Mouse (Mus musculus) heart, postnatal 10 days (tissue): ENCODE results near the gene Ppl. TPM values are rescaled to one million over a fixed set of nuclear protein-coding genes. Genes with fewer than 3 reads are reported as not detected.

Experiments used
- DNase-seq, 2 experiments: peaks; one replicate each; pipeline ENCODE4 v3.0.0; 2021
- intact Hi-C: fragments of 180-260 bp; cut with DNase I; formaldehyde crosslinking; loops from one replicate; pipeline ENCODE4 v1.15.1; 2025
- total RNA-seq, 2 experiments: library from RNA; stranded (reverse); gene quantifications; 2 replicates each; pipeline ENCODE4 v1.2.3; 2021

The Ppl gene
- 1 to 10 TPM; 3.2 to 3.6 TPM for total RNA-seq

DNA sequence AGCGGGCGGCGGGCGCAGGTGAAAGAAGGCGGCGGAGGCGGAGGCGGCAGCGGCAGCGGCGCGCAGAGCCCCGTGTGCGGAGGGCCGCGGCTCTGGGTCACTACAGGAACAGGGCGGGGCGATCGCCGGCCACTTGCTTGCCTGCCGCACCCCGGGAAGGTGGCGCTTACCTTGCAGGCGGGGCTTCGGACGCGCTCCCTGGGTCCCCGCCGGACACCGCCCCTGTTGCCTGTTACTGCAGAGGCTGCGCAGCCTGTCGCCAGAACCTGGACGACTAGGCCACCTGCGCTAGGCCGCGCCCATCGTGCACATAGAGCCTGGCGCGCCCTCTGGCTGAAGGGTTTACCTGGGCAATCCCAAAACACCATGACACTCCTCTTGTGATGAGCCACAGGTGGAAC, at the start of gene Ppl:
TSS of gene Ppl (minus strand) at position 21 of the 401 bp plus-strand sequence.
- peak; percentile 41 to 43 for DNase-seq
- intact Hi-C loops, result no loop called here

DNA sequence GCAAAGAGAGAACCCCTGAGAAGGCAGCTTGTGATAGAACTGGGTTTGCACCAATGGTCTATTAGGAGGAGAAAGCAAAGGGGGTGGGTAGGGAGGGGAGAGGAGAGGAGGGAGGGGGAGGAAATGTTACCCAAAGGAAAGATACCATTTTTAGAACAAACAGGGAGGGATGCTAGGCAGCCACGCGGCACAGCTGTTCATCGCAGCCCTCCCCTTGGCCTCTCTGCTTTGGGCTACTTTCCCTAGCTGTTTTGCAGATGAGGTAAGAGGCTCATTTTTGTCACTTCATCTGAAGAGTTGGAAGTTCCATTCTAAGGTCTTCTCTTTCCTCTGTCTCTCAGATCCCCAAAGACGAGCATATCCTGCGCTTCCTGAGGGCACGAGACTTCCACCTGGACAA, 40.4 kb upstream of the Ppl start:
- intact Hi-C loops, result no loop called here

DNA sequence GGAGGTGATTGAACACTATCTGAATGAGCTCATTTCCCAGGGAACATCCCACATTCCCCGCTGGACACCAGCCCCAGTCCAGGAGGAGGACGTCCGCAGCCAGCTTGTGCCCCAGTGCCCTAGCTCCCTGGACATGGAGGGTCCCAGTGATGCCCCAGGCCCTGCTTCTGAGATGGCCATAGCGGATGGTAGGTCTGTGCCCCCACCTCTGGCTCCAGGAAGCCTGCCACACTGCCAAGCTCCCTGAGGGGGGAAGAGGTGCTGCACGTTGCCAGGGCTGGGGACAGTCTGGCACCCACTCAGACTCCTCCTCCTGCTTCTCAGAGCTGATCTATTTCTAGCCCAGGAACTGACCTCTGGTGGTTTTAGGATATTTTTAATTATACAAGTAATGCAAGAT, 36.6 kb upstream of the Ppl start:
- DNase-seq, result peak; percentile 75 to 79
- intact Hi-C loops, result no loop called here

More for the DNA sequence above, 40.4 kb upstream of the Ppl start:
- DNase-seq, result peak in 1 of 2 experiments; percentile 29

- no peak for DNase-seq
- intact Hi-C loops, result no loop called here
Measured at GRCm38 (mm10) chr16:5168038-5168437, 35.8 kb upstream of the Ppl start.

DNA sequence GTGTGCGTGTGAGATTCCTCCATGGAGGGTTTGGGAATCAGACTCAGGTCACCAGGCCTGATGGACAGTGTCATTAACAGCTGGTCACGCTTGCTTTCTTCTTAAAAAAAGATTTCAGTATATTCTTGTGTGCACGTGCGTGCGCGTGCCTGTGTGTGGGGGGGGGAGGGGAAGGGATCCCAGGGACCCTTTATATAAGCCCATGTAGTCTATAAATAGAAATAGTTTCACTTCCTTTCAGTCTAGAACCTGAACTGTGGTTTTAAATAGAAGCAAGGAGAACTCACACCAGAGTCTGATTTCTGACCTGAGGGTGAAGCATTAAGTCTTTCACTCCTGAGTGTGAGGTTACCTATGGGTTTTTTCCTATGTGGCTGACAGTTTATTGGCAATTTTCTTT, 32.1 kb upstream of the Ppl start:
- DNase-seq, result no peak
- intact Hi-C loops, result no loop called here

DNA sequence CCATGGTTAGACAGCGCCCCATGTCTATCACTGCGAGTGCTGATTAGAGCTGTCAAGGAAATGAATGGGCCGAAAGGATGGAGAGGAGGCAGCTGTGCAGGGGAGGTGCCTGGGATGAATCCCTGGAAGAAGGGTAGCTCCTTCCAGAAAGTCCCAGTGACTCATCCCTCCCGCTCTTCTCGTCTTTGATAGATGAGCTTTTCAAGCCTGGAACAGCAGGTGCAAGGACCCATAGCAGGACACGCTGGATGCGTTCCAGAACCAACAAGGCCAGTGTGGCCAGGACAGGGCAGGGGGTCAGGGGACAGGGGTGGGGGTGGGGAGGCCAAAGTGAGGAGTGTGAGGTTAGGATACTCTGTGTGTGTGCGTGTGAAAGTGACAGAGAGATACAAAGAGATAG, 27.0 kb upstream of the Ppl start:
- intact Hi-C loops, result no loop called here
- peak in 1 of 2 experiments; percentile 17 for DNase-seq

GRCm38 (mm10) chr16:5157113-5157512, 24.9 kb upstream of the Ppl start:
- DNase-seq, result no peak
- intact Hi-C loops, result no loop called here

DNA sequence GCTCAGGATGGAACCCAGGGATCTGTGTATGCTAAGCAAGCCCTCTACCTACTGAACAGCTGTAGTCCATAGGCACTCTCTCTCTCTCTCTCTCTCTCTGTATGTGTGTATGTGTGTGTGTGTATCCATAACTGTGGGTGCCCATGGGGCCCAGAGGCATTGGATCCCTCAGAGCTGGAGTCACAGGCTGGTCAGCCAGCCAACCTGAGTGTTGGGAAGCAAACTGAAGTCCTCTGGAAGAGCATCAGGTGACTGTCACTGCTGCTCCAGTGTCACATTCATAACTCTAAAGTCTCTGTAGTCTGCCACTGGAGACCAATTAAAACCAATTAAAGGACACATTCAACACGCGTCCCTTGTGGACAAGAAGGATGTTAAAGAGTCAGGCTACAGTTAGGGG, 24.3 kb upstream of the Ppl start:
- DNase-seq, result no peak
- intact Hi-C loops, result no loop called here

- no peak for DNase-seq
Measured at GRCm38 (mm10) chr16:5155014-5155413, 22.8 kb upstream of the Ppl start.

GRCm38 (mm10) chr16:5153299-5154026, 21.2 kb upstream of the Ppl start:
- intact Hi-C loops, result no loop called here
- DNase-seq, result no peak

More at GRCm38 (mm10) chr16:5155014-5155413, 22.8 kb upstream of the Ppl start:
- intact Hi-C loops, result no loop called here

- no peak for DNase-seq
- intact Hi-C loops, result no loop called here
Measured at GRCm38 (mm10) chr16:5150544-5150943, 18.3 kb upstream of the Ppl start.

- DNase-seq, result no peak
- intact Hi-C loops, result loop anchor here (2.0 kb wide), 1 partner anchor 48 kb away; no protein-coding TSS in a partner anchor
Measured at GRCm38 (mm10) chr16:5147037-5147385, 14.8 kb upstream of the Ppl start, which contains the start of gene Sec14l5. TSS of gene Sec14l5 (plus strand) at chr16:5147109.

GRCm38 (mm10) chr16:5146367-5147036, 14.3 kb upstream of the Ppl start:
- peak; percentile 72 for DNase-seq
- intact Hi-C loops, result loop anchor here (2.0 kb wide), 1 partner anchor 48 kb away; no protein-coding TSS in a partner anchor

- intact Hi-C loops, result loop anchor here (1.0 kb wide), 1 partner anchor 165 kb away; no protein-coding TSS in a partner anchor
Measured at GRCm38 (mm10) chr16:5145570-5145969, 13.3 kb upstream of the Ppl start.

DNA sequence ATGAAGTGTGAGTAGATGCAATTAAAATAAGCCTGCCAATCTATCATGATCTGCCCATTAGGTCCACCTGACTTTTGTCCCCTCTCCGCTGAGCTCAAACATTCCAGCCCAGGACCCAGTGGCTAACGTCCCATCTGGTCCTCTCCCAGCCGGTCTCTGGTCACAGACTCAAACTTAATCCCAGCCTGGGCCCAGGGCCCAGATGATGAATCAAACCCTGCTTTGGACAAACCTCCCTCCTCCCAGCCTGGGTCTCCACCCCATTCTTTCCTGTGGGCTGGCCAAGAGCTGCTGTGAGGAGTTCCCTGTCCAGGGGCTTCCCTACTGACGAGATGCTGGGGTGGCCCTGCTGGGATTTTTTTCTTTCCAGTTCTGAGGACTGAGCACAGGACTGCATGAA, 7.5 kb upstream of the Ppl start:
- peak; percentile 77 to 78 for DNase-seq
- intact Hi-C loops, result loop anchor here (5.0 kb wide), 2 partner anchors 82 to 272 kb away; no protein-coding TSS in a partner anchor

More at GRCm38 (mm10) chr16:5145570-5145969, 13.3 kb upstream of the Ppl start:
- DNase-seq, result peak; percentile 82 to 84

GRCm38 (mm10) chr16:5137006-5137540, 4.9 kb upstream of the Ppl start:
- intact Hi-C loops, result no loop called here
- no peak for DNase-seq

DNA sequence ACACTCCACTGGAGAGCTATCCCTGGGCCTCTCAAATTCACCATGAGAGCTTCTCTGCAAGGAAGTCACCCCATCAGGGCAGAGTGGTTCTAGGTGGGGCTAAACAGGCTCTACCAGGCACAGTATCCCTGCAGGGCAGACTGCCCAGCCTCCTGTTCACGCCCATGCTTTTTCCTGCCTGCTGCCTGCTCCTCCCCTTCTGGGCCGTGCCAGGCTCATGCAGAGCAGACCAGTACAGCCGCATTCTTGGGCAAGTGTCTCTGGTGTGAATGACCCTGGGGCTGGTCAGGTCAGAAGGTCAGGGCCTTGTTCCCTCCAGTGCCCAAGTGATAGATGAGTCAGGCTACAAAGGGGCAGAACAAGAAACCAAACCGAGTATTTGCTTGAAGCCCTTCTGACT, 4.3 kb upstream of the Ppl start:
- intact Hi-C loops, result no loop called here
- DNase-seq, result peak; percentile 65 to 68

DNA sequence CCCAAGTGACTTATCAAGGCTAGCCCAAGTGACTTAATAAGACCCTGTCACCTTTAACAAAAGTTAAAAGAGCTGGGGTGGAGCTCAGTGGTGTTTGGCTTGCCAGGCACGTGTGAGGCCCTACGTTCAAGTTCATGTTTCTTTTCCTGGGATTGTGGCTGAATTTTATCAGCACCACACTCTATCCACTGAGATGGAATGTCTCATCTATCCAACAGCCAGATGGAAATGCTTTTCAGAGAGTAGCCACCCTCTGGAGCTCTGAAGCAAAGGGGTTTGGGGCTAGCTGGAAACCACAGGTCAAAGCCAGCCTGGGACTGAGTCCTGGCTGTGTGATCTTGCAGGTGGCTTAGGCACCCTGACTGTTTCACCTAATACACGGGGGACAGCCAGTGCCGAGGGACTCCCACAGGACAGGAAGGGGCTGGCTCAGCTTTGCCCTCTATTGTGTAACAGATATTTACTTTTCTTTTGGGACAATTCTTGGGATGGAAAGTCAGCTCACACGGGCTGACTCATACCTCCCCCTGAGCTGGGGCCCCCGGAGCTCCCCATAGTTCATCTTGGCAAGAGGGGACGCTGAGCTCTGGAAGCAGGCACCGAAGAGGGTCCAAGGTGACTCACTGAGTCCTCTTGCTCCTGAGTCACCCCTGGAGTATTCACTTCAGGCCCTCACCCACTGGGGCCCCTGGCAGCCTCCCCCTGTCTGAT, 3.5 kb upstream of the Ppl start:
- intact Hi-C loops, result no loop called here

DNA sequence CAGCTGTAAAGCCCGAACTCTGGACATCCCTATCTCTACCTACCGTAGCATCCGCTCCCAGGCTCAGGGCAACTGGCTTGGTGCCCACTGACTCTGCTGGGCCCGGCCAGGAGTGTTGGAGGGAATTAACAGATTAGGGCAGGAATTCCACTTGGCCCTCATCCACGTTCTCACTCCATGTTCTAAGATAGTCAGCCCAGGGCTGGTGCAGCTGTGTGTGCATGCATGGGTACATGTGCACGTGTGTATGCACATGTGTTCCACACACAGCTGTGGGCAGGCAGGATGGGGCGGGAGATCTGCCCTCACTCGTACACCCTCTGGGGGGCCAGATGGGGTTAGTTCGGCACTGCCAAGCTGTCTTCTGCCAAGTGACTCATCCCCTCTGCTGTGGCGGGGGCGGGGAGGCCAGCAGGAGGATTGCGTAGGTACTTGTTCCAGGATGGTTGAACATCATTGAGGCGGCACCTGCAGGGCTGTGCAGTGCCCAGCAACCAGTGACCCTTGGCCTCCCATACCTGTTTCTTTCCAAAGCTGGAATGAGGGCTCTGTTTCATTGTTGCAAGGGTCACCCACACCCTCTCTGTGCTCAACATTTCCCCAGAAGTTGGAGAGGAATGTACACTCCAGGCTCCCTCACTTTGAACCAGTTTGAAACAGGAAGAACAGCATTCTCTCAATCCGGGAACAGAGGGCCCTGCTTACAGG, 2.6 kb upstream of the Ppl start:
- intact Hi-C loops, result no loop called here
- DNase-seq, result peak; percentile 74 to 83

More for the DNA sequence above, 3.5 kb upstream of the Ppl start:
- DNase-seq, result peak in 1 of 2 experiments; percentile 14

DNA sequence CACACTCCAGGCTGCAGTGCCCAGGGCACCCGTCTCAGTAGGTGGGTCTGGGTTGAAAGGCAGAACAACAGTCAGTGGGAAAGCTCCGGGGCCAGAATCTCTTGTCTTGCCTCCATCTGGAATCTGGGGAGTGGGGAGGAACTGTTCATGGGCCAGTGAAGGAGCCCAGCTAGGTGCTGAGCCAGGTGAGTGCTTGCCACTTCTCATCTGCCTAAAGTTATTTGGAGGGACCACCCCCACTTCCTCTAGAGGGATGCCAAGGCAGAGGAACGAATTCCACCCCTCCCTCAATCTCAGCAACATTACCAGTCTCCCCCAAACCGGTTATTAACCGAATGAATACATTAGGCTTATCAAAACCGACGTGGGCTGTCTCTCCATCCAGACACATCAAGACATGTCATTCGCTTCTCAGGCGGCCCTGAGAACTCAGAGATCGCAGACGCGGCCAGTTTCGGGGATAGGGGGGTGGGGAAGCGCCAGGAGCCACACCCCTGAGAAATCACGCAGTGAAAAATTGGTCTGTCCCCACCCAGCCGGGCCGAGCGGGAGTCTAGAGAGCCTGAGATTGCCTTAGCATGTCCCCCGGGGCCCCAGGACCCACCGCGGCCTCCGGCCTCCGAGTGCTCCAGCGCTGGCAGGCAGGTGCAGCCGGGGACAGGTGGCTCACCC, 834 bp downstream of the Ppl start:
- no peak for DNase-seq
- intact Hi-C loops, result no loop called here
